Mouse (Mus musculus): ENCODE measurements around the gene D430041D05Rik. TPM values are rescaled to one million over a fixed set of nuclear protein-coding genes. Genes with fewer than 3 reads are reported as not detected.
"Not testable (repeated sequence)": the region's sequence is repeated elsewhere in the genome, so short reads cannot be mapped to it uniquely, and the experiment has no call there.

Gene D430041D05Rik
- polyA plus RNA-seq, 1 experiment from 2014 or later: 0.12 TPM

GRCm38 (mm10) chr2:104114898-104115297 lies 295.9 kb downstream of the D430041D05Rik start:
- H3K9ac ChIP-seq (ENCODE audit: low read depth, low read length): no peak overlapping the region
- H3K4me2 ChIP-seq (ENCODE audit: low read depth, low read length): no peak overlapping the region
- 84% methylated on average over 3 of the region's 3 CpGs for WGBS
- no peak for ATAC-seq
- no peak overlapping the region for H3K4me3 ChIP-seq (ENCODE audit: low read length)
- no peaks in the 10 kb centered on the region for H3K9me3 ChIP-seq (ENCODE audit: control insufficient read depth, low read length)
- H3K27me3 ChIP-seq (replicated peaks; ENCODE audit: control insufficient read depth, insufficient read depth, low read length): no peaks in the 10 kb centered on the region
- peaks cover 6% of the 10 kb centered on the region for H3K4me1 ChIP-seq (ENCODE audit: control insufficient read depth, insufficient read depth, low read length)
- no peak overlapping the region for H3K27ac ChIP-seq (ENCODE audit: low read length)
- no peaks in the 10 kb centered on the region for H3K36me3 ChIP-seq (ENCODE audit: control insufficient read depth, insufficient read depth, low read length)

- not testable (repeated sequence) for H3K4me2 ChIP-seq (ENCODE audit: low read depth, low read length); H3K27me3 ChIP-seq (replicated peaks; ENCODE audit: control insufficient read depth, insufficient read depth, low read length); H3K9me3 ChIP-seq (ENCODE audit: control insufficient read depth, low read length); H3K36me3 ChIP-seq (ENCODE audit: control insufficient read depth, insufficient read depth, low read length); ATAC-seq; H3K4me3 ChIP-seq (ENCODE audit: low read length); H3K9ac ChIP-seq (ENCODE audit: low read depth, low read length); H3K4me1 ChIP-seq (ENCODE audit: control insufficient read depth, insufficient read depth, low read length); H3K27ac ChIP-seq (ENCODE audit: low read length)
These were observed 297.2 kb downstream of the D430041D05Rik start for GRCm38 (mm10) chr2:104113563-104113962.

GRCm38 (mm10) chr2:104111170-104111797 lies 299.5 kb downstream of the D430041D05Rik start:
- peak; percentile 84 for ATAC-seq
- not testable (repeated sequence) for H3K27ac ChIP-seq (ENCODE audit: low read length)
- no CpG with 5 or more reads among the region's 1 CpGs for WGBS

GRCm38 (mm10) chr2:104110031-104110430 lies 300.8 kb downstream of the D430041D05Rik start:
- Histone ChIP-seq H3K27me3 (replicated peaks; ENCODE audit: control insufficient read depth, insufficient read depth, low read length) (no peaks in the 10 kb centered on the region), H3K36me3 (ENCODE audit: control insufficient read depth, insufficient read depth, low read length) (no peaks in the 10 kb centered on the region), H3K9me3 (ENCODE audit: control insufficient read depth, low read length) (no peaks in the 10 kb centered on the region), H3K27ac (ENCODE audit: low read length) (no peak overlapping the region), H3K9ac (ENCODE audit: low read depth, low read length) (no peak overlapping the region), H3K4me3 (ENCODE audit: low read length) (no peak overlapping the region), H3K4me2 (ENCODE audit: low read depth, low read length) (no peak overlapping the region), H3K4me1 (ENCODE audit: control insufficient read depth, insufficient read depth, low read length) (peaks cover 5% of the 10 kb centered on the region; the same call in 1 of the 2 replicates)
- ATAC-seq: no peak
- WGBS: 76% methylated on average over 4 of the region's 4 CpGs

More at GRCm38 (mm10) chr2:104111170-104111797, 299.5 kb downstream of the D430041D05Rik start:
- not testable (repeated sequence) for H3K4me1 ChIP-seq (ENCODE audit: control insufficient read depth, insufficient read depth, low read length); H3K9me3 ChIP-seq (ENCODE audit: control insufficient read depth, low read length); H3K4me3 ChIP-seq (ENCODE audit: low read length); H3K4me2 ChIP-seq (ENCODE audit: low read depth, low read length); H3K36me3 ChIP-seq (ENCODE audit: control insufficient read depth, insufficient read depth, low read length); H3K9ac ChIP-seq (ENCODE audit: low read depth, low read length); H3K27me3 ChIP-seq (replicated peaks; ENCODE audit: control insufficient read depth, insufficient read depth, low read length)

- no peaks in the 10 kb centered on the region for H3K27me3 ChIP-seq (replicated peaks; ENCODE audit: control insufficient read depth, insufficient read depth, low read length)
- peaks cover 5% of the 10 kb centered on the region; the same call in 1 of the 2 replicates for H3K4me1 ChIP-seq (ENCODE audit: control insufficient read depth, insufficient read depth, low read length)
- 63% methylated on average over 2 of the region's 2 CpGs for WGBS
- H3K4me2 ChIP-seq (ENCODE audit: low read depth, low read length): no peak overlapping the region
- H3K9me3 ChIP-seq (ENCODE audit: control insufficient read depth, low read length): no peaks in the 10 kb centered on the region
- no peak overlapping the region for H3K9ac ChIP-seq (ENCODE audit: low read depth, low read length)
- H3K27ac ChIP-seq (ENCODE audit: low read length): peak overlapping the region; percentile 20; the same call in 1 of the 2 replicates
- ATAC-seq: peak; percentile 64
- H3K4me3 ChIP-seq (ENCODE audit: low read length): no peak overlapping the region
- H3K36me3 ChIP-seq (ENCODE audit: control insufficient read depth, insufficient read depth, low read length): no peaks in the 10 kb centered on the region
These were observed 301.3 kb downstream of the D430041D05Rik start for GRCm38 (mm10) chr2:104109528-104109927.

GRCm38 (mm10) chr2:104109021-104109420 lies 301.8 kb downstream of the D430041D05Rik start:
- H3K27ac ChIP-seq (ENCODE audit: low read length); H3K9me3 ChIP-seq (ENCODE audit: control insufficient read depth, low read length); ATAC-seq; H3K4me2 ChIP-seq (ENCODE audit: low read depth, low read length); H3K4me1 ChIP-seq (ENCODE audit: control insufficient read depth, insufficient read depth, low read length); H3K36me3 ChIP-seq (ENCODE audit: control insufficient read depth, insufficient read depth, low read length); H3K9ac ChIP-seq (ENCODE audit: low read depth, low read length); H3K27me3 ChIP-seq (replicated peaks; ENCODE audit: control insufficient read depth, insufficient read depth, low read length); H3K4me3 ChIP-seq (ENCODE audit: low read length): not testable (repeated sequence)
- 82% methylated on average over 2 of the region's 2 CpGs for WGBS

- WGBS: 89% methylated on average over 6 of the region's 6 CpGs
- Histone ChIP-seq H3K4me3 (ENCODE audit: low read length) (no peak overlapping the region), H3K36me3 (ENCODE audit: control insufficient read depth, insufficient read depth, low read length) (no peaks in the 10 kb centered on the region), H3K9ac (ENCODE audit: low read depth, low read length) (no peak overlapping the region), H3K4me1 (ENCODE audit: control insufficient read depth, insufficient read depth, low read length) (peaks cover 4% of the 10 kb centered on the region; the same call in 1 of the 2 replicates), H3K27ac (ENCODE audit: low read length) (no peak overlapping the region), H3K9me3 (ENCODE audit: control insufficient read depth, low read length) (no peaks in the 10 kb centered on the region), H3K27me3 (replicated peaks; ENCODE audit: control insufficient read depth, insufficient read depth, low read length) (no peaks in the 10 kb centered on the region), H3K4me2 (ENCODE audit: low read depth, low read length) (no peak overlapping the region)
- ATAC-seq: no peak
These were observed 306.0 kb downstream of the D430041D05Rik start for GRCm38 (mm10) chr2:104104800-104105199.

GRCm38 (mm10) chr2:104099946-104100345 lies 310.9 kb downstream of the D430041D05Rik start:
- no peak for ATAC-seq

GRCm38 (mm10) chr2:104099231-104099585 lies 311.6 kb downstream of the D430041D05Rik start:
- no peak overlapping the region for H3K4me3 ChIP-seq (ENCODE audit: low read length)
- H3K27me3 ChIP-seq (replicated peaks; ENCODE audit: control insufficient read depth, insufficient read depth, low read length): no peaks in the 10 kb centered on the region
- ATAC-seq: no peak
- 93% methylated on average over 2 of the region's 2 CpGs for WGBS
- no peak overlapping the region for H3K27ac ChIP-seq (ENCODE audit: low read length)
- no peak overlapping the region for H3K4me2 ChIP-seq (ENCODE audit: low read depth, low read length)
- H3K9ac ChIP-seq (ENCODE audit: low read depth, low read length): no peak overlapping the region
- H3K36me3 ChIP-seq (ENCODE audit: control insufficient read depth, insufficient read depth, low read length): no peaks in the 10 kb centered on the region
- peaks cover 2% of the 10 kb centered on the region; the same call in 1 of the 2 replicates for H3K4me1 ChIP-seq (ENCODE audit: control insufficient read depth, insufficient read depth, low read length)
- H3K9me3 ChIP-seq (ENCODE audit: control insufficient read depth, low read length): no peaks in the 10 kb centered on the region

More at GRCm38 (mm10) chr2:104099946-104100345, 310.9 kb downstream of the D430041D05Rik start:
- H3K4me2 ChIP-seq (ENCODE audit: low read depth, low read length): no peak overlapping the region
- no peaks in the 10 kb centered on the region for H3K27me3 ChIP-seq (replicated peaks; ENCODE audit: control insufficient read depth, insufficient read depth, low read length)
- 73% methylated on average over 1 of the region's 1 CpGs for WGBS
- no peak overlapping the region for H3K4me3 ChIP-seq (ENCODE audit: low read length)
- no peak overlapping the region for H3K9ac ChIP-seq (ENCODE audit: low read depth, low read length)
- peaks cover 2% of the 10 kb centered on the region; the same call in 1 of the 2 replicates for H3K4me1 ChIP-seq (ENCODE audit: control insufficient read depth, insufficient read depth, low read length)
- H3K9me3 ChIP-seq (ENCODE audit: control insufficient read depth, low read length): no peaks in the 10 kb centered on the region
- no peaks in the 10 kb centered on the region for H3K36me3 ChIP-seq (ENCODE audit: control insufficient read depth, insufficient read depth, low read length)
- no peak overlapping the region for H3K27ac ChIP-seq (ENCODE audit: low read length)
